Mouse (Mus musculus): ENCODE measurements around the gene Vmac.

Vmac gene

GRCm38 (mm10) chr17:56686801-56687200 lies 31.0 kb downstream of the Vmac start:
- DNase-seq (ENCODE audit: low spot score in 2 of 2) = no peak

DNA sequence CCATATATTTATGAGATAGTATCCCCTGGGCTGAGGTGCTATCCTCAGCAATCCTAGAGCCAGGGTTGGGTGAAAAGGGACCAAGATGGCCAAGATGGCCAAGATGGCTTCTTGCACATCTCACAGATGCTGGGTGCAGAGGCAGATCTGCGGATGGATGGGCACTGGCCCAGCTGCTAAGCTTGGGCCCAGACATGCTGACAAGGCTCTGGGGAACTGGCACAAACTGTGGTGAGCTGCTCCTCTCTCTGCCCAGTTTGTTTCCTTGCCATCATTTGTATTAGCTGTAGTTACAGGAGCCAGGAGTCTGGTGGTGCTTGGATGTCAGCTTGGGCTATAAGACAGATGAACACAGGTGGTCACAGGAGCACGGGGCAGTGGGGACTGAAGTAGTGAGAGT lies 33.2 kb downstream of the Vmac start:
- DNase-seq (ENCODE audit: low spot score in 2 of 2) = no peak

DNA sequence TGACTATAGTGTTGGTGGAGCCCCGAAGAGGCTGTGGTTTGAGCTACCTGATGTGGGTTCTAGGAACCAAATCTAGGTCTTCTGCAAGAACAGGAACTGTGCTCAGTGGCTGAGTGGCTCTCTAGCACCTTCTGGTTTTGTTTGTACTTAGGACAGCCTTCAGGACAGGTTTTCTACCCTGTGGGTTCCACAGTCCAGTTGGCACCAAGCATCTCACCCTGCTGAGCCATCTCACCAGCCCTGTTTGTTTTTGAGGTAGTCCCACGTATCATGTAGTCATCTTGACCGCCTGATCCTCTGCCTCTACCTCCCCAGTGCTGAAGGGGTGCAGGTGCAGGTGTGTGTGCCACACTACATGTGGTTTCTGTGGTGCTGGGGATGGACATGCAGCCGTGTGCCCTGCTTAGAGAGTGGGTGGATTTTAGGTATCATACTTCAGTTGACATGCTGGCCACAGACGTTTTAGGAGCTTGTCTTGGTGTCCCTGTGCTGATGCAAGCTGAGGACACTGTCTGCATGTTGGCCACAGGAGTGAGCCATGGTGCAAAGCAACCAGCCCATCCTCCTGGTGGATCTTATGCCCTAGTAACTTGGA lies 34.2 kb downstream of the Vmac start:
- DNase-seq (ENCODE audit: low spot score in 2 of 2) = no peak

GRCm38 (mm10) chr17:56682880-56683279 lies 34.9 kb downstream of the Vmac start:
- no peak for DNase-seq (ENCODE audit: low spot score in 2 of 2)

DNA sequence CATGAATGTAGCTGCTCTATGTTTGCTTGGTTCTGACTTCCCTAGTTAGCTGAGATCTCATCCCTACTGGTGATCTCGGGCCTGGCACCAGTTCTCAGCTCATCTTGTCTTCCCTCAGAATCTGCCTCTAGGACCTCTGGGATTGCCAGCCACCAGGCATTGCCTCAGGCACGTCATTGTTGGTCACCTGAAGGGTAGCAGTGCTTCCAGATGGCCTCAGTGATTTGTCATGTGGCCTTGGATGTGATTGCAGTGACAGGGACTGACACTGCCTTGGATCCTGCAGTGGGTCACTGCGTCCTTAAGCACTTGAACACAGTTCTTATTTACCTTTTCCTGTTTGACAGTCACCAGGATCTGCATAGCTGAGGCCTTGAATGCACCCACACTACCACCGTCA lies 36.0 kb downstream of the Vmac start:
- DNase-seq (ENCODE audit: low spot score in 2 of 2) = no peak

- no peak for DNase-seq (ENCODE audit: low spot score in 2 of 2)
Measured at GRCm38 (mm10) chr17:56673647-56674416, 44.0 kb downstream of the Vmac start.

DNA sequence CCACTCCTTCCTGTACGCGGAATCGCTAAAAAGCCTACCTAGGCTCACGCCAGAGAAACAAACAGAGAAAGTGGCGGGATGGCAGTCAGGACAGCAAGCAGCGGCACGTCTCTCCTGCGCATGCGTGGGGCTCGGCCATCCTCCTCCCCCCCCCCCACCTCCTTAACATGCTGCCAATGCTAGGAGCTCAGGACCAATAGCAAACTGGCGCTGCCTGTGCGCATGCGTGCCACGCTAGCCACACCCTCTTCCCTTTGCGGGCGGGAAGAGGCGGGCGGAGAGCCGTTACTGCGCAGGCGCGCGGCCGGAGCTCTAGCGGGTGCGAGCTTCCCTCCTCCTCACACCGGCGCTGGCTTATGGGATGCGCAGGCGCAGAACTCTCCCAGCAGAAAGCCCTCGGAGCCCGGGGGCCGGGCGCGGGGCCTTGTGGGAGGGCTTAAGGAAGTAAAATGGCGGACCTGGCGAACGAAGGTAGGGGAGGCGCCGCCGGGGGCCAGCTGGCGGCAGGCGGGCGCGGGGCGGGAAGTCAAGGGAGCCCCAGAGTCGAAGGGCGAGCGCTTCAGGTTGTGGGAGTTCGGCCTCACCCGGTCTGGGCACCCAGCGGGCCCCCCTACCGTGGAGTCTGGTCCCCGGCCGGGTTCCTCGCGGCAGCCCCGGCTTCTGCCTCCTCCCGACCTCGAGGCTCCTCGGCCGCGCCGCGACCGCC lies 44.7 kb downstream of the Vmac start, which contains the start of gene Ranbp3:
TSS of gene Ranbp3 (plus strand) at position 354 of the 706 bp plus-strand sequence.
- DNase-seq (ENCODE audit: low spot score in 2 of 2) = peak; percentile 99

- no peak for DNase-seq (ENCODE audit: low spot score in 2 of 2)
Measured at GRCm38 (mm10) chr17:56669766-56670165, 48.1 kb downstream of the Vmac start.

DNA sequence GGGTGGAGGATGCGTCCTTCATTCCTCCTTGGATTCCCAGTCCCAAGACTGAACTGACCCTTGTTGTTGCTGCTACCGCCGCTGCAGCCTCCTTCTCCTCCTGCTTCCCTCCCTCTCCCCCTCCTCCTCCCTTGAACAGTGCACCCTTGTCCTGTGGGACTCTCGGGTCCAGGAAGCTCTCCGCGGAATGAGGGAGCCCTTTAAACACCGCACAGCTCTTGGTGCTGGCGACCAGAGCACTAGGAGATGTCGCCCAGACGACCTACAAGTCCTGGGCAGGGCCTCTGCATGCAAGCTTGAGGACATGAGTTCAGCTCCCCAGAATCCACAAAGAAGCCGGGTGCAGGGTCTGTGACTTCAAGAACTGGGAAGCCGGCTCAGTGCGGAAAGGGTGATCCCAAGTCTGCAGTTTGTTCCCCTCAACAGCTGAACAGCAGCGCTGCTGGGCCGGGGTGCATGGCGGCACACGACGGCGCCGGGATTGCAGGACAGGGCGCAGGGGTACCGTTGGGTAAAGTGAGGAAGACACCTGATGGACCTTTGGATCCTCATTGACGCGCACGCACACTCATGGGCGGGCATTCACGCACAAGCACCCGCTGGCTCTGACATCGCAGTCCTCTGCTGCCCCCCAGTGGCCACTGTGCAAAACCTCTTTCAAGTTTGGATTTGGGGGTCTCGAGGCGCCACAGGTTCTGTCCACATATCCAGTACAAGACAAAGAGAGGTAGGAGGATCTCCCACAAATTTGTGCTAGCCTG lies 49.3 kb downstream of the Vmac start:
- peak; percentile 76 to 85 for DNase-seq (ENCODE audit: low spot score in 2 of 2)

GRCm38 (mm10) chr17:56667591-56667990 lies 50.2 kb downstream of the Vmac start:
- DNase-seq (ENCODE audit: low spot score in 2 of 2) = no peak

GRCm38 (mm10) chr17:56666384-56666783 lies 51.4 kb downstream of the Vmac start:
- no peak for DNase-seq (ENCODE audit: low spot score in 2 of 2)

DNA sequence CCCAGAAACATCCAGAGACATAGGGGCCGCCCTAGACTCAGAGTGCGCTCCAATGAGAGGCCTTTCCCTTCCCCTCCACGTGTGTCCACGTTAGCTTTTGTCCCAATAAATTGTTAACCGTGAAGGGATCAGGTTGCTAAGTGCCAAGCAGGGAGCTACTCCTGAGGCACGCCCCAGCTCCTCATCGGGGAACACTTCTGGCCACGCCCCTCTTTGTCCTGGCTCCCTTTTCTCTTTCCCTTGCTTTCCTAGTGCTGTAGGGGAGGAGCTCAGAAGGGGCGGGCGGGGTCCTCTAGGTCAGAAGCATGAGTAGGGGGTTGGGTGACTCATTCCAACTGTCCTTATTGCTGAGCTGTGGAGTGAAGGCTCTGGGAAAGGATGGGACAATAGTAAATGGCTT lies 53.5 kb downstream of the Vmac start:
- no peak for DNase-seq (ENCODE audit: low spot score in 2 of 2)

Data from natural killer cell, adult 2 months (primary cell).